Mouse (Mus musculus): ENCODE measurements around the gene Il17f.

DNA sequence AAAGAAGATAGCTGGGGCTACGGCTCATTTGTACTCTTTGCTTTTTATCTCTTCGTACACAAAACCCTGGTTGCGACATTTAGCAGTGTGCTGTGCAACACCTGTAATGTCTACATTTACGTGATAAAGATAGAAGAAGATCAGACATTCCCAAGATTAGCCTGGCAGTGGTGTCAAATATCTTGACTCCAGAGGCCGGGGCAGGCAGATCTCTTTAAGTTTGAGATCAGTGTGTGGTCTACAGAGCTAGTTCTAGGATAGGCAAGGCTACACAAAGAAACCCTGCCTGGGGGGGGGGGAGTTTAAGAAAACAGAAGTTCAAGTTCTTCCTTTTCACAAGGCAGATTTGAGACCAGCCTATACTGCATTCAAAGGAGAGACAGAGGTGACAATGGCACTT lies 30.1 kb downstream of the Il17f start:
- TF ChIP-seq POLR2A (IDR thresholded peaks at IDR 0.05; ENCODE audit: insufficient read length, low read depth) (no peak), USF1 (IDR thresholded peaks at IDR 0.05; ENCODE audit: low read depth) (no peak), MAX (IDR thresholded peaks at IDR 0.05; ENCODE audit: low read depth) (no peak)

All from myocyte (in vitro differentiated cells).